Mouse (Mus musculus) cerebellum, adult 8-10 months (tissue): Measurements from ENCODE around the gene Slc4a4.

Experiments used
- DNase-seq: peaks from one replicate; pipeline ENCODE4 v3.0.0; 2022

Gene Slc4a4

GRCm38 (mm10) chr5:88917221-88917620, 30.6 kb downstream of the Slc4a4 start:
- no peak for DNase-seq

GRCm38 (mm10) chr5:88917630-88918029, 31.0 kb downstream of the Slc4a4 start:
- DNase-seq: no peak

- DNase-seq: no peak
Observed at GRCm38 (mm10) chr5:88918538-88918937, 31.9 kb downstream of the Slc4a4 start.

DNA sequence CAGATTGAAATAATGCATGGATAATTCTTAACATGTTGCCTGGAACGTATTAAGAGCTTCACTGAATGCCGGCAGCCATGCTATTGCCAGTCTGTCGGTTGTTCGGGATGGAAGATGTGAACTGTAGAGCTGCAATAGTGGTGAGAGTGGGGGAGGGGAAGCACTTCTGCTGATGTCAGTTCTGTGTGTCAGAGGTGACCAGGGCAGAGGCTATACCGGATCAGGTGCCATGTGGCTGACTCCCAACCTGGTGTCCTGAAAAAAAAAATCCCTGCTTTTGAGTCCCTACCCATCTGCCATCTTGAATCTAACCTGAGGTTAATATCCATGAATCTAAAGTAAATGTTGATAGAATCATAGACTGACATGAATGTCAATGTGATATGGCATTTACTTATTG, 39.0 kb downstream of the Slc4a4 start:
- DNase-seq: no peak

DNA sequence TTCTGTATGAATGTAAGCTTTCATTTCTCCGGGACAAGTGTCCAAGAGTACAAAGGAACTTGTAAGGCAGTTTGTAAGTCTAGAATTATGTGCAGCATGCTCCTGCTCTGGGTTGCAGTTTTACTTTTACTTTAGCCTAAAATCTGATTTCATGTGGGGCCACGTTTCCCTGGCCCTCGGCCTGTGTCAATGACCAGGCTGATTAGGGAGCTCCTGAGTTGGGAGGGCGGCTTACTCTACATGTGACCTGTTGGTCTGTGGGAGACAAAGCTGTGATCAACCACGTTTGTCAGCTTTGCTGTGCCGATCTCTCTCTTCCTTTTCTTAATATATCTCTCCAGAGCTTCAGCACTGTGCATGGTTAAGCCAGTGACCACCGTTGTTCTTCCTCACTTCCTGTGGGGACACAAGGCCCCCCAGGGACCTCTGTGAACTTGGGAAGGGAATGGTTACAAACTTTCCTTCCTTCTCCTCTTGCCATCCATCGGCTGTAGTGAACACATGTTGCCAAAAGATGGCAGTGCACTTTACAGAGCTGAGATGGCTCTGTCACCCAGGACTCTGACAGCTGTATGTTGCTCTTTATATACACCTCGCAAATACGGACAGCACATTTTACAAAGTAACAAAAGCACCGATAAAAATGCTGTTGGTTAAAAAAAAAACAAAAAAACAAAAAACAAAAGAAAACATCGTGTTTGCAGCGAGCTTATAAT, 41.7 kb downstream of the Slc4a4 start:
- DNase-seq: no peak

DNA sequence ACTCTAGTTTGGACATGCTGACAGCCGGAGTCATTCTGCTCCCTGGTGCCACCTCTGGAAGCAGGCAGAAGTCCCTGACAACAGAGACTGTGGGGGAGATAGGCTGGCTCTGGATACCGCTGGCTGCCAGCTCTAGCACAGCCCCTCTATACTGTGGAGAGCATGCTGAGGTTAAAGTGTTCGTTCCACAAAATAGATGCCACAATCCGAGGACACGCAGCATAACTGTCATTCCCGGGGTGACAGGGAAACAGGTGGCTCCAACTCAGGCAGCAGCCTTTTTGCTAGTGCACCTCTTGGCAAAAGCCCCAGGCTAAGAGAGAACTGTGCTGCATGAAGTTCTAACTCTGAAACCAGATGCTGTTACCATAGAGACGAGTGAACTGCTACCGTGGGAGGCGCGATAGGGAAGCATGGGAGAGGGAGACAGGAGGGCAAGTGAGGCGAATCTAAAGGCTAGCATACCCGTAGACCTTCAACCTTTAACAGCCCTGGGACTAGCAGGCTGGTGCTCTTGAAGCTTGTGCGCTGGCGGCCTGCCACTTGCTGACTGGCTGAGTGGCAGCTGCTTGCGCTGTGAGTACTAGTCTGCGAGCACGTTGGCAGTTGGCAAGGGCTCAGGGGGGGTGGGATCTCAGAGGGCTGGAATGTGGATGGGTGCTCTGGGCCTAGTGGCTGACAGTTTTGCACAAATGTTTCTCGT, 42.9 kb downstream of the Slc4a4 start:
- peak; percentile 74 for DNase-seq

DNA sequence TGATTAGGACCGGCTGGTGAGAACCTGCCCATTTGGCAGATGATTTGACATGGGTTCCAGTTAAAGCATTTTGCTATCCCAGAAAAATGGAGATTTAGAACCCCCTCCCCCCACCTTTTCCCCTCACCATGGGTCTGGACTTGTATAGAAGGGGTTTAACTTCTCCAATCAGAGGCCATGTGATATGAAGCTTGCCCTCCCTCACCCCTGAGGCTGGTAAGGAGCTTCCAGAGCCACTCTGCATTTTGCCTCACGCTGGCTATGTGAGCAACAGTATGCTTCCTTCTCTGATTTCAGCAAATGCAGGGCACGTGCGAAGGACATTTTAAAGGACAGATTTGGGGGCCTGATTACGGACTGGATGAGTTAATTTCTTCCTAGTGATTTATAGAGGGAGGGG, 43.5 kb downstream of the Slc4a4 start:
- no peak for DNase-seq

- DNase-seq: no peak
Observed at GRCm38 (mm10) chr5:88930611-88931010, 44.0 kb downstream of the Slc4a4 start.

DNA sequence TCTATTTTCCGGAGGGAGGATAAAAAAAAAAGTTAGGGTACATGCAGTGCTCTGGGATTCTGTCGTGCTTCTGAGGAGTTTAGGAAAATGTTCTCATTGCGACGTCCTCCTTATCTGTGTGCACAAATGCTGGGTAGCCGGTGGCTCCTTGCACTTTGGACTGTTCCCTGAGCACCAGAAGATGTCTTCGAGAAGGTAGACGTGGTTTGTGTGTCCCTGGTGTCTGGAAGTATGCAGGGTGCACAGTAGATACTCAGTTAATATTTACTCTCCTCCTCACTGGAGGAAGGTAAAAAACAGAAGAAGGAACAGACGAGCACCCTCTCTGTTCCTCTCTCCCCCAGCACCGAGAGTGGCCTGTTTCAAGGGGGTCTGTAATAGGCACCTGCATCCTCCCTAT, 44.6 kb downstream of the Slc4a4 start:
- DNase-seq: no peak

DNA sequence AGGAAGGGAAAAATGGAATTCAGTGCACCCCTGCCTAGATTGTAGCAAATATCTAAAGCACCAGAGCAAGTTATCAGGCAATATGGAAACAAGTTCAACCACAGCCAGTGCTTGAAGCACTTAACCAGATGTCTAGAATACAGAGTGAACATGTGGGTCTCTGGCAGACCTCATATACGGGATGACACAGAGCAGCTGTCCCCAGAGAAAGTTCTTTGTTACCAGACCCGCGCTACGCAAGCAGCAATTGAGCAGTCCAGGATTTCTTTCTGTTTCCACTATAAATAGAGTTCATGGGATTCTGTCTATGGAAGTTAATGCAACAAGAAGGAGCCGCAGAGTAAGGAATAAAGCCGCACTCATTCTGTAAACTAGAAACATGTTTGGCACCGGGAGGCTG, 46.8 kb downstream of the Slc4a4 start:
- DNase-seq: no peak

GRCm38 (mm10) chr5:88933946-88934345, 47.3 kb downstream of the Slc4a4 start:
- no peak for DNase-seq

DNA sequence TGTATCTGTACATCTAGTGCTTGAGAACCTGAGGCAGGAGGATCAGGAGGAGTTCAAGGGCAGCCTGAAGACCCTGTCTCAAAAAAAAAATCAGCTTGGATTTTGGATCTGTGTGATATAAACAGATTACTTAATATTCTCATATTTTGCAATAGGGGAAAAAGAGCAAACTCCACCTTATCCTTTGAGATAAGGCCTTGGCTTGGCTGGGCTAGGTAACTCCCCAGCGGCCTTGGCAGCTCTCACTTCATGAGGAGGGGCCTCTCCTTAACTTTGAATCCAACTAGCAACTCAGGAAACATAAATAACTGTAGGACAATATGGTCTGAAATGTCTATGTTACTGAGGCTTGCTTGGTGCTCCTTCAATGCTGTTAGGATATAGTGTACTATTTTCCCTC, 51.6 kb downstream of the Slc4a4 start:
- no peak for DNase-seq

- no peak for DNase-seq
Observed at GRCm38 (mm10) chr5:88939151-88939550, 52.5 kb downstream of the Slc4a4 start.

DNA sequence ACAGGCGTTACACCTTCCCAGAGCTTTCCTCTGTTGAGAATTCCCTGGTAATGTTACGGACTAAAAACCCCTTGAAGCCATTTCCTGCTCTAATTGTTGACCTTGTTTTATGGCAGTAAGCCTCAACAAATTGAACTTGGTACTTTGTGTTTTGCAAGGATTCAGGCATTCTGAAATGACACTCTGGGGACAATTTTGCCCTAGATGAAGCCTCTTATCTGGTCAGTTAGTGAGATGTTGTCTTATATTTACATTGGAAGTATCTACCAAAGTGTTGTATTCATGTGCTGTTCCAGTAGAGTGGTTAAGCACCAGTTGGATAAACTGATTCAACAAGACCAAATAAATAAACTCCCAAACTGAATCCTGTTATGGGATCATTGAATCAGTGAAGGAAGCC, 53.2 kb downstream of the Slc4a4 start:
- DNase-seq: no peak

GRCm38 (mm10) chr5:88941905-88942304, 55.3 kb downstream of the Slc4a4 start:
- DNase-seq: no peak

- peak; percentile 40 for DNase-seq
Observed at GRCm38 (mm10) chr5:88945661-88946339, 59.2 kb downstream of the Slc4a4 start.

- DNase-seq: no peak
Observed at GRCm38 (mm10) chr5:88950337-88950736, 63.7 kb downstream of the Slc4a4 start.

GRCm38 (mm10) chr5:88952757-88953577, 66.3 kb downstream of the Slc4a4 start:
- DNase-seq: no peak

DNA sequence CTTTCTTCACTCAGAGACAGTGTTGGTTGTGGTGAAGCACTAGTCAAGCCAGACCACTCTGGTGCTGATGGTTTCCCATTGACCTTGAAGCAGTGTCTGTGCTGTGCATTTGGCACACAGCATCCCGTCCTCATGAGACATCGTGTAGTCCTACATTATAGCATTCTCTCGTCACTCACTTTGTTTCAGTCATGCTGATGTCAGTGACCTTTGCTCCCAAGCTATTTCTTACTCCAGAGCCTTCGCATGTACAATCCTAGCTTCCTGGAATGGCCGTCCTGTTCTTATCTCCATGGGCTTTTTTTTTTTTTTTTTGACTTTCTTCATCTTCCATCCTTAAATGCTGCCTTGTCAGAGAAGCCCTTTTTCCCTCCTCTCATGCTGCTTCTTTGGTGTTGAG, 71.1 kb downstream of the Slc4a4 start:
- DNase-seq: no peak

DNA sequence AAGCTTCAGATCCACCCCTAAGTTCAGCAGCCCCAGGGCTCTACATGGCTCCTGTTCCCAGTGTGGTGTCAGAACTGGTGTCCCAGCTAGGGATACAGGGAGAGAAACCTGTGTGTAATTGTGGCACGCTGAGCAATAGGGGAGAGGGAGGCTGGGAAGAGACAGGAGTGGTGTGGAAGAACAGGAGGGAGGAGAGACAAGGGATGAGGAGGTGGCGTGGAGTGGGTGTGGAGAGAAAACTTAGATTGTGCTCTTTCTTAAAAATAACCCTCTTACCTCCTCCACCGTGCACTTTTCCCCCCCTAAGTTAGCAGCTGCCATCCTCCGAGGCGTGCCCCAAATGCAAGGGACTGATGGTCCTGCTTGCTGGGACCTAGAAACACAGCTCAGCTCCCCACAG, 72.3 kb downstream of the Slc4a4 start:
- DNase-seq: no peak

DNA sequence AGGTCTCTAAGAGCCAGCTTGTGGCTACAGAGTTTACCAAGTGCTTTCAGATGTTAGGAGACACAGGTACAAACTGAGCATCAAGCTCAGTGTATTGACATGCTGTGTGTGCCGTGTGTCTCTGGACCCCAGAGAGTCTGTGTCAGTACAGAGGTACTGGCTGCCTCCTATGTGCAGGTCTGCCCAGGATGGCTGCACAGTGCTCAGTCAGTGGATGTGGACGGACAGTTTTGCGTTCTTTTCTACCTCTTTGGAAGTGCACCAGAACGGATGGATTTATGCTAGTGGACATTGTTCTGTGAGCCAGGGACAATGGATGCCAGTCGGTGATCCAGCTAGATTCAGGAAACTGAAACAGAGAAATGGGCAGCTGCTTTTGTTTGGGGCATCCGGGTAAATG, 72.8 kb downstream of the Slc4a4 start:
- DNase-seq: no peak

DNA sequence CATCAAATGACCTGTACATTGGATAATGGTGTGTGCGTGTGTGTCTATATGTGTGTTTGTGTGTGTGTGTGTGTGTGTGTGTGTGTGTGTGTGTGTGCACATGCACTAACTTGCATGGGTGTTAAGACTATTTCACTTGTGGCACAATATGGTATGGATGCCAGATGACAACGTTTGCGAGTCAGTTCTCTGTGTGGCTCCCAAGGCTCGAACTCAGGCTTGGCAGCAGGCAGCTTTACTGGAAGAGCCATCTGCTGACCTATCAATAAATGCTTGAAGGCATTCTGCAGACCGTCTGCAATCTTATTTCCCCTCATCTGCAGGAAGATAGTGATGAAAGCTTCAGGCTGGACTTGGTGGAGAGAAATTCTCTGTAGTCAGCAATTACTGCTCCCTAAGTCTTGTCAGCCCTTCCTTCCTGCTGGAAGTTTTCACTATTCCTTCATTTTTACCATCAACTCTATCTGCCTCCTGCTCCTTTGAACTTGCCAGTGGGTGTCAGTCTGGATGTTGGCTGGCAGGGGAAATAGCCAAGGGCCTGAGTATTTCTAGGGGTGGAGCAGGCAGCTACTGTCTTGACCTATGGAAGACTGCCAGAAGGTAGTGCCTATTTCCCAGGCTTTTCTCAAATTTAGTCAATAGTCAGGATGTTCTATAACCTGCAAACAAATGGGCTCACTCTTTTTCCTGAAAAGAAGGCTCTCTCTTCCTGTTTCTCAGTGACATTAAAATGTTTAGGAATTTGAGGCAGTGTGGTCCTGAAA, 73.9 kb downstream of the Slc4a4 start:
- no peak for DNase-seq
